Mouse (Mus musculus): ENCODE measurements around the gene Syngr2.

- no peak for TF ChIP-seq CTCF (IDR thresholded peaks at IDR 0.05; ENCODE audit: low read depth, low read length)
- no peak for TF ChIP-seq POLR2A (IDR thresholded peaks at IDR 0.05; ENCODE audit: insufficient read depth, low read length)
Measured at GRCm38 (mm10) chr11:117854241-117854640, 44.8 kb downstream of the Syngr2 start.
